Mouse (Mus musculus): ENCODE data around the gene Prkcg.

Gene Prkcg

GRCm38 (mm10) chr7:3367569-3367968 lies 78.6 kb downstream of the Prkcg start:
- DNase-seq: no peak

- DNase-seq: no peak
These were observed 79.3 kb downstream of the Prkcg start for GRCm38 (mm10) chr7:3368311-3368710.

- no peak for DNase-seq
These were observed 80.2 kb downstream of the Prkcg start for GRCm38 (mm10) chr7:3369189-3369588.

- DNase-seq: no peak
These were observed 81.4 kb downstream of the Prkcg start for GRCm38 (mm10) chr7:3370407-3370806.

GRCm38 (mm10) chr7:3372376-3372775 lies 83.4 kb downstream of the Prkcg start:
- DNase-seq: no peak

GRCm38 (mm10) chr7:3373754-3374153 lies 84.8 kb downstream of the Prkcg start:
- DNase-seq: no peak

- DNase-seq: no peak
These were observed 87.9 kb downstream of the Prkcg start for GRCm38 (mm10) chr7:3376831-3377230.

Data from right cerebral cortex, postnatal 25 days (tissue).